Mouse (Mus musculus) embryonic facial prominence, embryonic 13.5 days (tissue): ENCODE measurements around the gene Prmt8. TPM values are rescaled to one million over a fixed set of nuclear protein-coding genes. Genes with fewer than 3 reads are reported as not detected.

Experiments used
- ATAC-seq: fragments of 200-750 bp; cut with Nextera tagmentation; 2 replicates; pipeline ENCODE4 v1.8.0; 2017; ENCODE audit warnings: low read depth; ENCODE audit not compliant: insufficient number of reproducible peaks, insufficient read depth, low FRiP score, low TSS enrichment
- H3K27ac ChIP-seq: fragments of 300-500 bp; sonication (generic); 2 replicates; pipeline ENCODE4 v1.5.1; 2015; ENCODE audit warnings: moderate library complexity, mild to moderate bottlenecking, inconsistent platforms
- H3K27me3 ChIP-seq: fragments of 300-500 bp; sonication (generic); 2 replicates; pipeline ENCODE4 v1.6.1; 2015; ENCODE audit warnings: mild to moderate bottlenecking, inconsistent platforms
- H3K36me3 ChIP-seq: fragments of 300-500 bp; sonication (generic); 2 replicates; pipeline ENCODE4 v1.6.1; 2015; ENCODE audit warnings: mild to moderate bottlenecking, inconsistent platforms
- H3K4me1 ChIP-seq: fragments of 300-500 bp; sonication (generic); 2 replicates; pipeline ENCODE4 v1.6.1; 2015; ENCODE audit warnings: inconsistent platforms
- H3K4me2 ChIP-seq: fragments of 300-500 bp; sonication (generic); 2 replicates; pipeline ENCODE4 v1.6.1; 2015; ENCODE audit warnings: moderate library complexity, mild to moderate bottlenecking, inconsistent platforms
- H3K4me3 ChIP-seq: fragments of 300-500 bp; sonication (generic); 2 replicates; pipeline ENCODE4 v1.5.1; 2015; ENCODE audit warnings: mild to moderate bottlenecking, inconsistent platforms
- H3K9ac ChIP-seq: fragments of 300-500 bp; sonication (generic); 2 replicates; pipeline ENCODE4 v1.6.1; 2015; ENCODE audit warnings: mild to moderate bottlenecking, inconsistent platforms
- H3K9me3 ChIP-seq: fragments of 300-500 bp; sonication (generic); 2 replicates; pipeline ENCODE4 v1.6.1; 2016; ENCODE audit warnings: inconsistent platforms
- WGBS: fragments of 180-500 bp; shearing (Covaris S2); methylation state at CpG from one replicate; pipeline ENCODE4 v1.1.7; 2015; ENCODE audit warnings: mixed read lengths; 5-methylcytosine and 5-hydroxymethylcytosine counted together
- polyA plus RNA-seq: library from polyadenylated mRNA; unstranded; fragments of >200 nt; fragmentation: Nextera tagmentation; extraction: Ambion mirVana; gene quantifications from 2 replicates; pipeline ENCODE4 v1.2.1, GENCODE M21; 2015

The Prmt8 gene
- polyA plus RNA-seq, 1 experiment from 2014 or later: 0.60 TPM

- ATAC-seq: no peak
- no peak overlapping the region for H3K4me2 ChIP-seq
- H3K9ac ChIP-seq: no peak overlapping the region
- 87% methylated on average over 6 of the region's 6 CpGs for WGBS
- H3K4me3 ChIP-seq: no peak overlapping the region
- no peaks in the 10 kb centered on the region for H3K9me3 ChIP-seq
- H3K4me1 ChIP-seq: peaks cover 17% of the 10 kb centered on the region
- no peak overlapping the region for H3K27ac ChIP-seq
- peaks cover 4% of the 10 kb centered on the region; the same call in 1 of the 2 replicates for H3K27me3 ChIP-seq
- H3K36me3 ChIP-seq: no peaks in the 10 kb centered on the region
Observed at GRCm38 (mm10) chr6:127687181-127687860, 82.0 kb downstream of the Prmt8 start.

GRCm38 (mm10) chr6:127684981-127685380, 84.3 kb downstream of the Prmt8 start:
- no peak overlapping the region for H3K4me2 ChIP-seq
- H3K9ac ChIP-seq: no peak overlapping the region
- 0 out of 2 replicates have a peak, but pooled peaks cover 4% of the 10 kb centered on the region for H3K27me3 ChIP-seq
- no peaks in the 10 kb centered on the region for H3K9me3 ChIP-seq
- no peak overlapping the region for H3K4me3 ChIP-seq
- peaks cover 16% of the 10 kb centered on the region for H3K4me1 ChIP-seq
- no peak for ATAC-seq
- no peak overlapping the region for H3K27ac ChIP-seq
- 75% methylated on average over 4 of the region's 4 CpGs for WGBS
- no peaks in the 10 kb centered on the region for H3K36me3 ChIP-seq

GRCm38 (mm10) chr6:127683561-127683960, 85.7 kb downstream of the Prmt8 start:
- no peak overlapping the region for H3K4me2 ChIP-seq
- H3K4me3 ChIP-seq: no peak overlapping the region
- 60% methylated on average over 8 of the region's 8 CpGs for WGBS
- H3K36me3 ChIP-seq: no peaks in the 10 kb centered on the region
- H3K4me1 ChIP-seq: peaks cover 5% of the 10 kb centered on the region; the same call in 1 of the 2 replicates
- no peak for ATAC-seq
- H3K27ac ChIP-seq: no peak overlapping the region
- H3K9me3 ChIP-seq: no peaks in the 10 kb centered on the region
- H3K9ac ChIP-seq: no peak overlapping the region
- H3K27me3 ChIP-seq: 0 out of 2 replicates have a peak, but pooled peaks cover 4% of the 10 kb centered on the region

DNA sequence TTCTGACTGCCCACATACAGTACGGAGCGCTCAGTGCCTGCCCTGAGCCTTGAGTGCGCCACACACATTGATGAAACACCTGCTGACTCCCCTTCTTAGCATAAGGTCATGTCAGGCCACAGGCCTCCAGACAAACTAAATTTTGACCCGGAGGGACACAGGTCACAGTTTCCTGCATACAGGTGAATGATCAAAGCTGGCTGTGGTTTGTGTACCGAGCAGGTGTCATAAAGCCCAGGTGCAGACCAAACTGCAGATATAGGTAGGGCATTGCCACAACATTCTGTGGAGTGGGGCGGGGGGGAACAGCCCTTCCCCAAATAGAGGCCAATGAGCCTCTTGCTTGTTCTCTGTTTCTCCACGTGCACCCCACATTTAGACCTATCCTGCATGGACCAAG, 88.5 kb downstream of the Prmt8 start:
- H3K9ac ChIP-seq: no peak overlapping the region
- ATAC-seq: no peak
- no peaks in the 10 kb centered on the region for H3K27me3 ChIP-seq
- 83% methylated on average over 7 of the region's 7 CpGs for WGBS
- H3K27ac ChIP-seq: no peak overlapping the region
- no peaks in the 10 kb centered on the region for H3K36me3 ChIP-seq
- H3K4me3 ChIP-seq: no peak overlapping the region
- H3K4me2 ChIP-seq: no peak overlapping the region
- H3K4me1 ChIP-seq: peaks cover 5% of the 10 kb centered on the region; the same call in 1 of the 2 replicates
- no peaks in the 10 kb centered on the region for H3K9me3 ChIP-seq

DNA sequence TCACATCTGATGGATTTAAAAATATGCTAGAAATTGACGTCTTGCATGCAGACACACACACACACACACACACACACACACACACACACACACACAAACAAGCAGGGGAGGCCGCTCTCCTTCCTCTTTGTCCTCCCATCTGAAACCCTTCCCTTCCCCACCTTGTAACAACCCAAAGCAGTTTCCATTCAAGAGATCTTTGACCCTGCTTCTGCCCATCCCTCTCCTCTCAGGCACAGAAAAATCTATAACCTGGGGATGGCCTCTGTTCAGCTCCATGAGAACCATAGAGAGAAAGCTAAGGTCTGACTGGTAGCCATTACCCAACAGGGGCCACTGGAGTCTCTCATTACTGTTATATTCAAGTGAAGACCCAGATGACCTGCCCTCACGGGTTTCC, 90.3 kb downstream of the Prmt8 start:
- 76% methylated on average over 3 of the region's 3 CpGs for WGBS
- H3K4me1 ChIP-seq: peaks cover 5% of the 10 kb centered on the region; the same call in 1 of the 2 replicates

DNA sequence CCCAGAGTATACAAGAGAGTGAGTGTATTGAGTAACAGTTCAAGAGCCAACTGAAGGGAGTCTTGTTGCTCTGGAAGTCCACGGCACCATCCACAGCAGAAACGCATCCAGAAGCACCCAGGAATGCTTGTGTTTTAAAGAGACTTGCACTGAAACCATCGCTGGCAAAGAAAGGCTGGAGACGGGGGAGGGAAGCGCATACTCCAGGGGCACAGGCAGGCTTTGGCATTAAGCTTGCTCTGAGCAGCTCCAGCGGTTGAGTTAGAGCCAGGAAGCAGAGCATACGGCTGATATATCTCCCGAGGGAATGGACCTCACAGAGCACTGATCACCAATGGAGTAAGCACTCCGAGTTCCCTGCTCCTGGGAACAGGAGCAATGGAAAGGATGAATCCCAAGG, 91.0 kb downstream of the Prmt8 start:
- Histone ChIP-seq H3K27me3 (no peaks in the 10 kb centered on the region), H3K4me2 (no peak overlapping the region), H3K9ac (no peak overlapping the region), H3K9me3 (no peaks in the 10 kb centered on the region), H3K4me1 (0 out of 2 replicates have a peak, but pooled peaks cover under 1% of the 10 kb centered on the region), H3K36me3 (no peaks in the 10 kb centered on the region), H3K4me3 (no peak overlapping the region), H3K27ac (no peak overlapping the region)
- WGBS: 64% methylated on average over 9 of the region's 9 CpGs
- no peak for ATAC-seq

More for the DNA sequence above, 90.3 kb downstream of the Prmt8 start:
- Histone ChIP-seq H3K36me3 (no peaks in the 10 kb centered on the region), H3K4me3 (no peak overlapping the region), H3K27ac (no peak overlapping the region), H3K9ac (no peak overlapping the region), H3K9me3 (no peaks in the 10 kb centered on the region), H3K4me2 (no peak overlapping the region), H3K27me3 (no peaks in the 10 kb centered on the region)
- no peak for ATAC-seq

DNA sequence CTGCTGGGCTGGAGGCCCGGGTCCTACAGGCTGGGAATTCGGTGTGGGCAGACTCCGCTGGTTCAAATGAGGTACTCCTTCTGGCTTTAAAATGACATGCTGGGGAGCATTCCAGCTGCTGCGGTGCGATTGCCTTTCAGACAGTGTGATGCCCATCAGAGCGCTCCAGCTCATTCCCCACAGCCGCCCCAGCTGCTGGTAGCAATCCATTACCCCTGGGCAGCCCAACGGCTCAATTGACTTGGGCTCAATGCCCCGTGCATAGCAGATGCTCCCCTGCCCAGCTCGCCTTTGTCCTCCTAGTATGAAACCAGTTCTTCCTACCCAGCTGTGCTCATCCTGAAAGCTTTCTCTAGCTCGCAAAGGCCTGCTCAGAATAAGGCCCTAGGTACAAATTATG, 92.4 kb downstream of the Prmt8 start:
- H3K9me3 ChIP-seq: no peaks in the 10 kb centered on the region
- no peaks in the 10 kb centered on the region for H3K27me3 ChIP-seq
- ATAC-seq: no peak
- no peak overlapping the region for H3K9ac ChIP-seq
- no peaks in the 10 kb centered on the region for H3K36me3 ChIP-seq
- H3K4me3 ChIP-seq: no peak overlapping the region
- H3K4me2 ChIP-seq: no peak overlapping the region
- 83% methylated on average over 11 of the region's 11 CpGs for WGBS
- H3K27ac ChIP-seq: no peak overlapping the region
- H3K4me1 ChIP-seq: no peaks in the 10 kb centered on the region

- no peak overlapping the region for H3K27ac ChIP-seq
- 86% methylated on average over 7 of the region's 7 CpGs for WGBS
- ATAC-seq: no peak
- no peaks in the 10 kb centered on the region for H3K27me3 ChIP-seq
- no peak overlapping the region for H3K4me2 ChIP-seq
- no peaks in the 10 kb centered on the region for H3K36me3 ChIP-seq
- H3K4me3 ChIP-seq: no peak overlapping the region
- H3K9ac ChIP-seq: no peak overlapping the region
- no peaks in the 10 kb centered on the region for H3K4me1 ChIP-seq
- no peaks in the 10 kb centered on the region for H3K9me3 ChIP-seq
Observed at GRCm38 (mm10) chr6:127672071-127672470, 97.2 kb downstream of the Prmt8 start.

GRCm38 (mm10) chr6:127670031-127670430, 99.2 kb downstream of the Prmt8 start:
- no peaks in the 10 kb centered on the region for H3K4me1 ChIP-seq
- H3K9me3 ChIP-seq: no peaks in the 10 kb centered on the region
- no peak overlapping the region for H3K9ac ChIP-seq
- WGBS: 90% methylated on average over 4 of the region's 4 CpGs
- H3K4me3 ChIP-seq: no peak overlapping the region
- no peak overlapping the region for H3K27ac ChIP-seq
- no peaks in the 10 kb centered on the region for H3K36me3 ChIP-seq
- no peaks in the 10 kb centered on the region for H3K27me3 ChIP-seq
- no peak overlapping the region for H3K4me2 ChIP-seq
- ATAC-seq: no peak

- Histone ChIP-seq H3K27me3 (no peaks in the 10 kb centered on the region), H3K4me1 (no peaks in the 10 kb centered on the region), H3K9ac (no peak overlapping the region), H3K4me2 (no peak overlapping the region), H3K27ac (no peak overlapping the region), H3K9me3 (no peaks in the 10 kb centered on the region), H3K36me3 (no peaks in the 10 kb centered on the region), H3K4me3 (no peak overlapping the region)
- no peak for ATAC-seq
- 60% methylated on average over 4 of the region's 4 CpGs for WGBS
Observed at GRCm38 (mm10) chr6:127669313-127669712, 100.0 kb downstream of the Prmt8 start.

- Histone ChIP-seq H3K4me1 (peaks cover 18% of the 10 kb centered on the region; the same call in 1 of the 2 replicates), H3K27ac (no peak overlapping the region), H3K9ac (no peak overlapping the region), H3K4me2 (no peak overlapping the region), H3K27me3 (no peaks in the 10 kb centered on the region), H3K4me3 (no peak overlapping the region), H3K36me3 (no peaks in the 10 kb centered on the region), H3K9me3 (no peaks in the 10 kb centered on the region)
- WGBS: 84% methylated on average over 7 of the region's 7 CpGs
- no peak for ATAC-seq
Observed at GRCm38 (mm10) chr6:127663263-127663662, 106.0 kb downstream of the Prmt8 start.

DNA sequence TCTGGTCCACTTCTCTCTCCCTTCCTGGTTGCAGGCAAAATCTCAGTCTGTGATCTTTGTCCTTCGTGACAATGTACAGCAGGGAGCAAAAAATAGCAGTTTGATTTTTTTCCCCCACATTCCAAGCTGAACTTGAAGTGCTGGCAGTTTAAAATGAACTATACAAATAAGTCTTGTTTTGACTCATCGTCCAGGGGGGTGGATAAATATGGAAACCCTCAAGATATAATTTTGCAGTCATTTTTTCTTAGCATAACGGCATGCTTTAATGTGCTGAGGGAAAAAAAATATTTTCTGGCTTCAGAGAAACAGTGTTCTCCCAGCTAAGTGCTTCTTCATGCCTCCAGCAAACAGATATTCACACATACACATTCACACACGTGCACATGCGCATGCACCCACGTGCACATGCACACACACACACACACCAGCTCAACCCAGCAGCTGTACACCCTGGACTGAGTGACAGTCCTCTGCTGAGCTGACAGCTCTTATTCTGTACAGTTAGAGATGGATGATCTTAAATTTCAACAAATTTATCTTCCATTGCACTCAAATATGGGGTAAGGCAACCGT, 107.5 kb downstream of the Prmt8 start:
- no peak overlapping the region for H3K9ac ChIP-seq
- ATAC-seq: no peak
- peak overlapping the region; percentile 33; the same call in 1 of the 2 replicates for H3K27ac ChIP-seq
- H3K4me2 ChIP-seq: no peak overlapping the region
- H3K27me3 ChIP-seq: no peaks in the 10 kb centered on the region
- H3K4me3 ChIP-seq: no peak overlapping the region
- H3K9me3 ChIP-seq: no peaks in the 10 kb centered on the region
- H3K4me1 ChIP-seq: peaks cover 18% of the 10 kb centered on the region; the same call in 1 of the 2 replicates
- no peaks in the 10 kb centered on the region for H3K36me3 ChIP-seq
- 61% methylated on average over 7 of the region's 7 CpGs for WGBS
